Mouse (Mus musculus): Measurements from ENCODE around the gene 1700007K13Rik. TPM values are rescaled to one million over a fixed set of nuclear protein-coding genes. Genes with fewer than 3 reads are reported as not detected.

Gene 1700007K13Rik
- total and polyA plus RNA-seq, 3 experiments, result 0.74 to 0.98 TPM; not detected in 1

DNA sequence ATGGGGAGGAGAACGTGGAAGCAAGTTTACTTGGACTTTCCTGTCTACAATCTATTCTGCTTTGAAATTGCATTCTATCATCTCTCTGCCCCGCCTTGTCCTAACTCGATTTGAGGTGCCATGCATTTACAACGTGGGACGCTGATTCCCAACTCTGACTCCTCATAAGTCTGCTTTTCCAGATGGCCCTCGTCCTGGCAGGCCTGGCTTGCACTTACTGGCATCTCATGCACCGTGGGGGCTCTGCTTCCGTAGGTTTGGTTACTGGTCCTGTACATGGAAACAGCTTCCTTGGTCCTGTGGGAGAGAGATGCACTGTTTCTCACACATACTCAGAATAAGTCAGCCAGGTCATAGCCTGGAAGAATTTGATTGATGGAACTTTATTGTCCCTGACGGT is 1.2 kb downstream of the 1700007K13Rik start:
- TF ChIP-seq USF1 (IDR thresholded peaks at IDR 0.05; ENCODE audit: low read depth, low read length) (no peak), ZNF384 (IDR thresholded peaks at IDR 0.05; ENCODE audit: low read depth, low read length) (no peak), E2F4 (IDR thresholded peaks at IDR 0.05; ENCODE audit: insufficient replicate concordance, low read depth, low read length) (no peak), CHD2 (IDR thresholded peaks at IDR 0.05; ENCODE audit: low read length) (no peak), SIN3A (IDR thresholded peaks at IDR 0.05; ENCODE audit: low read length) (no peak), JUND (conservative IDR thresholded peaks at IDR 0.05; ENCODE audit: low read depth, low read length) (no peak), GABPA (IDR thresholded peaks at IDR 0.05; ENCODE audit: insufficient replicate concordance, low read depth, low read length) (no peak)
- DNase-seq (ENCODE audit: extremely low read depth), result no peak
- Histone ChIP-seq H3K36me3 (replicated peaks in 1 of 2; ENCODE audit: control insufficient read depth in 1 of 2, insufficient read depth in 1 of 2, low read length in 1 of 2) (peaks cover 9 to 12% of the 10 kb centered on the region in 2 experiments), H3K27ac (ENCODE audit: insufficient read depth, low read depth) (no peak overlapping the region), H3K27me3 (replicated peaks) (peaks cover 60% of the 10 kb centered on the region), H3K9me3 (replicated peaks; ENCODE audit: low read length) (no peaks in the 10 kb centered on the region), H3K79me2 (replicated peaks; ENCODE audit: control insufficient read depth, extremely low read depth, insufficient read depth, poor library complexity, severe bottlenecking) (peaks cover 14% of the 10 kb centered on the region), H3K4me1 (ENCODE audit: control insufficient read depth in 1 of 2, insufficient read depth in 2 of 2) (peaks cover 11 to 20% of the 10 kb centered on the region in 2 experiments), H3K9ac (ENCODE audit: insufficient read depth, low read depth) (no peak overlapping the region), H3K4me3 (replicated peaks in 1 of 3; ENCODE audit: low read depth in 2 of 3, low read length in 2 of 3, poor library complexity in 1 of 3) (no peak overlapping the region), H3K4me2 (ENCODE audit: insufficient read depth, low read depth, poor library complexity, severe bottlenecking) (no peak overlapping the region)
- in situ Hi-C loops (cut with MboI; ENCODE audit: low pct_ligation_motif_present, low pct_unique_long_range_greater_than_20kb, low sequenced_read_pairs), result no loop called here
- dilution Hi-C loops (cut with MboI; ENCODE audit: extremely low pct_ligation_motif_present, extremely low pct_unique_long_range_greater_than_20kb, low sequenced_read_pairs), result no loop called here

GRCm38 (mm10) chr2:28463919-28464318 is 2.2 kb downstream of the 1700007K13Rik start:
- dilution Hi-C loops (cut with MboI; ENCODE audit: extremely low pct_ligation_motif_present, extremely low pct_unique_long_range_greater_than_20kb, low sequenced_read_pairs) (no loop called here), in situ Hi-C loops (cut with MboI; ENCODE audit: low pct_ligation_motif_present, low pct_unique_long_range_greater_than_20kb, low sequenced_read_pairs) (no loop called here)
- peak; percentile 79 for DNase-seq (ENCODE audit: extremely low read depth)
- no peak overlapping the region for H3K9ac ChIP-seq (ENCODE audit: insufficient read depth, low read depth)
- no peak overlapping the region for H3K27ac ChIP-seq (ENCODE audit: insufficient read depth, low read depth)
- no peaks in the 10 kb centered on the region for H3K9me3 ChIP-seq (replicated peaks; ENCODE audit: low read length)
- H3K4me3 ChIP-seq (replicated peaks in 1 of 3; ENCODE audit: low read depth in 2 of 3, low read length in 2 of 3, poor library complexity in 1 of 3), result no peak overlapping the region
- peak; percentile 67 for TF ChIP-seq RAD21 (IDR thresholded peaks at IDR 0.05; ENCODE audit: low read depth, low read length)
- TF ChIP-seq ZNF384 (IDR thresholded peaks at IDR 0.05; ENCODE audit: low read depth, low read length), result peak; percentile 100
- peak; percentile 37; the same call in 1 of the 2 replicates for TF ChIP-seq SMC3 (IDR thresholded peaks at IDR 0.05; ENCODE audit: low read depth, low read length)
- no peak for TF ChIP-seq RCOR1 (conservative IDR thresholded peaks at IDR 0.05; ENCODE audit: low read depth, low read length)
- TF ChIP-seq UBTF (IDR thresholded peaks at IDR 0.05; ENCODE audit: low read depth, low read length), result peak; percentile 64; the same call in 1 of the 2 replicates
- TF ChIP-seq SIN3A (IDR thresholded peaks at IDR 0.05; ENCODE audit: low read length), result no peak
- peak; percentile 84 to 93 for TF ChIP-seq CTCF (conservative IDR thresholded peaks at IDR 0.05 in 1 of 2, IDR thresholded peaks at IDR 0.05 in 1 of 2; ENCODE audit: low read depth in 2 of 2, low read length in 2 of 2)
- H3K79me2 ChIP-seq (replicated peaks; ENCODE audit: control insufficient read depth, extremely low read depth, insufficient read depth, poor library complexity, severe bottlenecking), result peaks cover 9% of the 10 kb centered on the region
- peaks cover 5 to 10% of the 10 kb centered on the region in 2 experiments for H3K4me1 ChIP-seq (ENCODE audit: control insufficient read depth in 1 of 2, insufficient read depth in 2 of 2)
- H3K27me3 ChIP-seq (replicated peaks), result peaks cover 62% of the 10 kb centered on the region
- no peak overlapping the region for H3K4me2 ChIP-seq (ENCODE audit: insufficient read depth, low read depth, poor library complexity, severe bottlenecking)
- peaks cover 0 to 2% of the 10 kb centered on the region in 2 experiments for H3K36me3 ChIP-seq (replicated peaks in 1 of 2; ENCODE audit: control insufficient read depth in 1 of 2, insufficient read depth in 1 of 2, low read length in 1 of 2)

GRCm38 (mm10) chr2:28456616-28457015 is 9.5 kb downstream of the 1700007K13Rik start:
- dilution Hi-C loops (cut with MboI; ENCODE audit: extremely low pct_ligation_motif_present, extremely low pct_unique_long_range_greater_than_20kb, low sequenced_read_pairs) (no loop called here), in situ Hi-C loops (cut with MboI; ENCODE audit: low pct_ligation_motif_present, low pct_unique_long_range_greater_than_20kb, low sequenced_read_pairs) (no loop called here)
- no peak overlapping the region for H3K9ac ChIP-seq (ENCODE audit: insufficient read depth, low read depth)
- H3K4me1 ChIP-seq (ENCODE audit: control insufficient read depth in 1 of 2, insufficient read depth in 2 of 2), result no peaks in the 10 kb centered on the region
- no peaks in the 10 kb centered on the region for H3K9me3 ChIP-seq (replicated peaks; ENCODE audit: low read length)
- no peak for DNase-seq (ENCODE audit: extremely low read depth)
- H3K79me2 ChIP-seq (replicated peaks; ENCODE audit: control insufficient read depth, extremely low read depth, insufficient read depth, poor library complexity, severe bottlenecking), result no peaks in the 10 kb centered on the region
- no peak overlapping the region for H3K27ac ChIP-seq (ENCODE audit: insufficient read depth, low read depth)
- no peaks in the 10 kb centered on the region for H3K36me3 ChIP-seq (replicated peaks in 1 of 2; ENCODE audit: control insufficient read depth in 1 of 2, insufficient read depth in 1 of 2, low read length in 1 of 2)
- H3K4me2 ChIP-seq (ENCODE audit: insufficient read depth, low read depth, poor library complexity, severe bottlenecking), result no peak overlapping the region
- peaks cover 71% of the 10 kb centered on the region for H3K27me3 ChIP-seq (replicated peaks)
- no peak overlapping the region for H3K4me3 ChIP-seq (replicated peaks in 1 of 3; ENCODE audit: low read depth in 2 of 3, low read length in 2 of 3, poor library complexity in 1 of 3)
- no peak for TF ChIP-seq IRF4 (IDR thresholded peaks at IDR 0.05; ENCODE audit: low read depth, low read length)
- no peak for TF ChIP-seq MAX (IDR thresholded peaks at IDR 0.05; ENCODE audit: low read length)
- no peak for TF ChIP-seq USF1 (IDR thresholded peaks at IDR 0.05; ENCODE audit: low read depth, low read length)
- TF ChIP-seq NELFE (IDR thresholded peaks at IDR 0.05; ENCODE audit: low read depth, low read length), result no peak
- no peak for TF ChIP-seq RCOR1 (conservative IDR thresholded peaks at IDR 0.05; ENCODE audit: low read depth, low read length)
- no peak for TF ChIP-seq PAX5 (IDR thresholded peaks at IDR 0.05; ENCODE audit: low read length)
- TF ChIP-seq EP300 (IDR thresholded peaks at IDR 0.05; ENCODE audit: low read length), result no peak
- TF ChIP-seq TCF12 (IDR thresholded peaks at IDR 0.05; ENCODE audit: low read depth, low read length), result no peak
- no peak for TF ChIP-seq CHD1 (IDR thresholded peaks at IDR 0.05; ENCODE audit: low read depth, low read length)
- no peak for TF ChIP-seq UBTF (IDR thresholded peaks at IDR 0.05; ENCODE audit: low read depth, low read length)
- no peak for TF ChIP-seq ETS1 (conservative IDR thresholded peaks at IDR 0.05; ENCODE audit: low read depth, low read length)
- TF ChIP-seq ELF1 (IDR thresholded peaks at IDR 0.05; ENCODE audit: low read depth, low read length), result no peak
- no peak for TF ChIP-seq RAD21 (IDR thresholded peaks at IDR 0.05; ENCODE audit: low read depth, low read length)
- TF ChIP-seq POLR2A (IDR thresholded peaks at IDR 0.05; ENCODE audit: low read depth, low read length), result no peak
- TF ChIP-seq GABPA (IDR thresholded peaks at IDR 0.05; ENCODE audit: insufficient replicate concordance, low read depth, low read length), result no peak
- TF ChIP-seq ZKSCAN1 (IDR thresholded peaks at IDR 0.05; ENCODE audit: borderline replicate concordance, low read depth, low read length), result no peak
- no peak for TF ChIP-seq ZMIZ1 (IDR thresholded peaks at IDR 0.05; ENCODE audit: low read depth, low read length)
- no peak for TF ChIP-seq POLR2AphosphoS2 (IDR thresholded peaks at IDR 0.05; ENCODE audit: low read depth, low read length)

All from CH12.LX (cell line).